Mouse (Mus musculus) spleen, adult 2 months (tissue): Measurements from ENCODE around the gene Vrk1.

Experiments used
- CTCF ChIP-seq: fragments of 200-500 bp; IDR thresholded peaks from 2 replicates; pipeline ENCODE4 v1.5.1; 2011; ENCODE audit warnings: mild to moderate bottlenecking, inconsistent platforms; ENCODE audit not compliant: insufficient read depth, insufficient read length, insufficient replicate concordance; ENCODE audit errors: extremely low read depth
- POLR2A ChIP-seq: fragments of 200-500 bp; IDR thresholded peaks from 2 replicates; pipeline ENCODE4 v1.6.1; 2011; ENCODE audit warnings: low read depth, low read length, inconsistent platforms

GRCm38 (mm10) chr12:106004719-106005118 lies 5.3 kb upstream of the Vrk1 start:
- TF ChIP-seq CTCF: no peak
- no peak for TF ChIP-seq POLR2A
